Mouse (Mus musculus) adrenal gland, postnatal 36 days (tissue): ENCODE measurements around the gene BC061212. TPM values are rescaled to one million over a fixed set of nuclear protein-coding genes. Genes with fewer than 3 reads are reported as not detected.
"Not testable (repeated sequence)": the region's sequence is repeated elsewhere in the genome, so short reads cannot be mapped to it uniquely, and the experiment has no call there.

ENCODE experiments used
- DNase-seq, 2 experiments: peaks; one replicate each; pipeline ENCODE4 v3.0.0; 2021; ENCODE audit warnings: mixed read lengths in 1 of 2
- long read RNA-seq, 2 experiments: library from polyadenylated mRNA; stranded (forward); transcript quantifications; one replicate each; pipeline ENCODE4 v2.0.0; 2021; ENCODE audit warnings: borderline sequencing depth in 2 of 2
- total RNA-seq, 2 experiments: library from RNA; stranded (reverse); gene quantifications; 2 replicates each; pipeline ENCODE4 v1.2.3; 2021

The BC061212 gene
- total RNA-seq: not detected
- long read RNA-seq, experiment 1: 0 reads
- long read RNA-seq, experiment 2: 0 reads

DNA sequence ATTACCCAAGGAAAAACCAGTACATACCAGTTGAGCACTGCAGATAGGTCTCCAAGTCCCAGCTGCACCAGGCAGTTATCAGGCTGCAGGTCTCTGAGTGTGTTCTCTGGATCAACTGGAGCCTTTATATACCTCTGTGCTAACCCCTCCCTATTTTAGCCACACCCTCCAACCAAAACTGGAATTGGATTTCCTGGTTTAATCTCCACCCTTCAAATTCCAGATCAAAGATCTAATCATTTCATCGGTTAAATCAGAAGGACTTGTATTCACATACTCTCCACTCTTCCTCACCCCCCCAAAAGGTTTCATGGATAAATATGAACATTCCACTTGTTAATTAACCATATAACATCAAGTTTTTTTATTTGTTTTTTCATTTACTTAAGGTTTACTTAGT is at the start of gene BC061212:
Gene BC061212, minus strand, starts transcription at position 101 of the 400 bp plus-strand sequence.
- DNase-seq: not testable (repeated sequence)

DNA sequence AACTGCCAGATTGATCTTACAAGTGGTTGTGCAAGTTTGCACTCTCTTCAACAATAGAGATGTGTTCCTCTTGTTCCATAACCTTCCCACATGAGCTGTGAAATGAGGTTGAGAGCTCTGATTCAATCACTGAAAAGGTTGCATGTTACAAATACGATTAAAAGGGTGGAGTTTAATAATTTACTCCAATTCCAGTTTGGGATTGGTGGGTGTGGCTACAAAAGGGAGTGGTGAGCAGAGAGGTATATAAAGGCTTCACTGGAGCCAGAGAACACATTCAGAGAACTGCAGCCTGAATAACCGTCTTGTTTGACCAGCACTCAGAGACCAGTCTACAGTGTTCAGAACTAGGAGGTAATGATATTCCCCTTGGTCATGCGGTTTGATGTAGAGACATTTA is 5.7 kb upstream of the BC061212 start, which contains the start of gene Gm6351:
Gene Gm6351, plus strand, starts transcription at position 301 of the 400 bp plus-strand sequence.
- DNase-seq: not testable (repeated sequence)

Other genes with a start within 250 kb of the BC061212 start
- not detected for gene Gm7792, start 226.8 kb downstream of the BC061212 start, total RNA-seq
- not detected for gene Gm16429, start 141.5 kb downstream of the BC061212 start, total RNA-seq
- gene Gm6351, start 5.8 kb upstream of the BC061212 start, total RNA-seq: not detected
- gene Gm3106, start 147.5 kb upstream of the BC061212 start, total RNA-seq: not detected
- gene A430089I19Rik, start 236.3 kb upstream of the BC061212 start, total RNA-seq: not detected
- not detected for gene Gm6502, start 243.9 kb upstream of the BC061212 start, total RNA-seq